Mouse (Mus musculus) MEL (cell line): ENCODE measurements around the gene Zmynd12. TPM values are rescaled to one million over a fixed set of nuclear protein-coding genes. Genes with fewer than 3 reads are reported as not detected.

Experiments used
- DNase-seq: peaks from one replicate; pipeline ENCODE4 v3.0.0; 2011; ENCODE audit warnings: low read depth, low spot score
- H3K27ac ChIP-seq: 2 replicates; pipeline ENCODE4 v1.5.1; 2012; ENCODE audit warnings: low read depth, mild to moderate bottlenecking, control low read depth, low read length, moderate library complexity; ENCODE audit not compliant: control insufficient read depth
- H3K27me3 ChIP-seq, 2 experiments: fragments of 150-350 bp in 1 of 2; sonication (generic) in 1 of 2; 2 replicates each; pipeline ENCODE4 v1.6.1; 2012; ENCODE audit warnings: low read length in 2 of 2, mild to moderate bottlenecking in 2 of 2, improper control_type of control experiment in 1 of 2, moderate library complexity in 1 of 2; ENCODE audit not compliant: insufficient read depth in 2 of 2, control insufficient read depth in 1 of 2
- H3K36me3 ChIP-seq, 2 experiments: 2 replicates each; pipeline ENCODE4 v1.6.1; 2012 to 2014; ENCODE audit warnings: low read length in 2 of 2, improper control_type of control experiment in 1 of 2, inconsistent platforms in 1 of 2, mild to moderate bottlenecking in 1 of 2; ENCODE audit not compliant: insufficient read depth in 2 of 2, control insufficient read depth in 1 of 2
- H3K4me1 ChIP-seq, 2 experiments: fragments of 150-350 bp in 1 of 2; sonication (generic) in 1 of 2; 2 replicates each; pipeline ENCODE4 v1.6.1; 2012; ENCODE audit warnings: low read length in 2 of 2, improper control_type of control experiment in 1 of 2, mild to moderate bottlenecking in 1 of 2; ENCODE audit not compliant: insufficient read depth in 2 of 2, control insufficient read depth in 1 of 2
- H3K4me3 ChIP-seq, 2 experiments: fragments of 150-350 bp in 1 of 2; sonication (generic) in 1 of 2; 2 replicates each; pipeline ENCODE4 v1.5.1; 2012; ENCODE audit warnings: low read depth in 2 of 2, low read length in 2 of 2, mild to moderate bottlenecking in 2 of 2, moderate library complexity in 2 of 2, control low read depth in 1 of 2, improper control_type of control experiment in 1 of 2; ENCODE audit not compliant: control insufficient read depth in 1 of 2, insufficient read depth in 1 of 2
- H3K79me2 ChIP-seq: 2 replicates; pipeline ENCODE4 v1.6.1; 2012; ENCODE audit warnings: mild to moderate bottlenecking, low read length, moderate library complexity; ENCODE audit not compliant: control insufficient read depth, poor library complexity, insufficient read depth
- H3K9ac ChIP-seq: 2 replicates; pipeline ENCODE4 v1.6.1; 2012; ENCODE audit warnings: low read depth, mild to moderate bottlenecking, control low read depth, low read length, moderate library complexity; ENCODE audit not compliant: control insufficient read depth, poor library complexity, severe bottlenecking
- H3K9me3 ChIP-seq: fragments of 150-350 bp; sonication (generic); replicated peaks from 2 replicates; pipeline ENCODE4 v1.6.1; 2012; ENCODE audit warnings: mild to moderate bottlenecking, low read length, improper control_type of control experiment, moderate library complexity; ENCODE audit not compliant: insufficient read depth
- CHD1 ChIP-seq: IDR thresholded peaks from 2 replicates; pipeline ENCODE4 v1.6.1; 2012; ENCODE audit warnings: low read depth, mild to moderate bottlenecking, inconsistent platforms, low read length, improper control_type of control experiment
- CHD2 ChIP-seq: IDR thresholded peaks from 2 replicates; pipeline ENCODE4 v1.6.1; 2011; ENCODE audit warnings: low read length, improper control_type of control experiment
- CTCF ChIP-seq, 3 experiments: IDR thresholded peaks in 2 of 3; conservative IDR thresholded peaks in 1 of 3; 2 replicates each; pipeline ENCODE4 v1.5.1; 2011 to 2012; ENCODE audit warnings: low read length in 3 of 3, low read depth in 2 of 3, mild to moderate bottlenecking in 2 of 3, improper control_type of control experiment in 1 of 3, inconsistent platforms in 1 of 3, mixed read lengths in 1 of 3, moderate library complexity in 1 of 3; ENCODE audit not compliant: control insufficient read depth in 1 of 3, insufficient read depth in 1 of 3, poor library complexity in 1 of 3, severe bottlenecking in 1 of 3
- E2F4 ChIP-seq: IDR thresholded peaks from 2 replicates; pipeline ENCODE4 v1.6.1; 2011; ENCODE audit warnings: low read depth, low read length, improper control_type of control experiment, borderline replicate concordance
- ELF1 ChIP-seq: IDR thresholded peaks from 2 replicates; pipeline ENCODE4 v1.6.1; 2014; ENCODE audit warnings: low read depth, mild to moderate bottlenecking, inconsistent platforms, low read length, improper control_type of control experiment, moderate library complexity
- GABPA ChIP-seq: IDR thresholded peaks from 2 replicates; pipeline ENCODE4 v1.6.1; 2012; ENCODE audit warnings: low read depth, mild to moderate bottlenecking, inconsistent platforms, low read length, improper control_type of control experiment, moderate library complexity
- HCFC1 ChIP-seq: IDR thresholded peaks from 2 replicates; pipeline ENCODE4 v1.6.1; 2012; ENCODE audit warnings: low read depth, mild to moderate bottlenecking, inconsistent platforms, low read length, improper control_type of control experiment, moderate library complexity
- JUND ChIP-seq: IDR thresholded peaks from 2 replicates; pipeline ENCODE4 v1.6.1; 2011; ENCODE audit warnings: low read depth, mild to moderate bottlenecking, improper control_type of control experiment, low read length
- MAFK ChIP-seq: IDR thresholded peaks from 2 replicates; pipeline ENCODE4 v1.6.1; 2011; ENCODE audit warnings: low read depth, mild to moderate bottlenecking, low read length, improper control_type of control experiment, borderline replicate concordance
- MEF2A ChIP-seq: IDR thresholded peaks from 2 replicates; pipeline ENCODE4 v1.6.1; 2014; ENCODE audit warnings: low read depth, mild to moderate bottlenecking, inconsistent platforms, low read length, improper control_type of control experiment; ENCODE audit not compliant: poor library complexity, insufficient replicate concordance, severe bottlenecking; ENCODE audit errors: extremely low read depth
- MXI1 ChIP-seq: IDR thresholded peaks from 2 replicates; pipeline ENCODE4 v1.6.1; 2011; ENCODE audit warnings: mild to moderate bottlenecking, low read depth, low read length, improper control_type of control experiment
- MYB ChIP-seq: IDR thresholded peaks from 2 replicates; pipeline ENCODE4 v1.6.1; 2011; ENCODE audit warnings: mild to moderate bottlenecking, low read depth, low read length, improper control_type of control experiment
- MYC ChIP-seq: IDR thresholded peaks from 2 replicates; pipeline ENCODE4 v1.6.1; 2011; ENCODE audit warnings: low read depth, mild to moderate bottlenecking, low read length, improper control_type of control experiment, moderate library complexity
- NELFE ChIP-seq: IDR thresholded peaks from 2 replicates; pipeline ENCODE4 v1.6.1; 2011; ENCODE audit warnings: low read depth, low read length, improper control_type of control experiment
- POLR2A ChIP-seq, 2 experiments: IDR thresholded peaks; 2 replicates each; pipeline ENCODE4 v1.6.1; 2011 to 2012; ENCODE audit warnings: low read length in 2 of 2, mild to moderate bottlenecking in 2 of 2, control low read depth in 1 of 2, improper control_type of control experiment in 1 of 2, low read depth in 1 of 2, moderate library complexity in 1 of 2; ENCODE audit not compliant: control insufficient read depth in 1 of 2, insufficient read depth in 1 of 2, poor library complexity in 1 of 2
- POLR2AphosphoS5 ChIP-seq: IDR thresholded peaks from 2 replicates; pipeline ENCODE4 v1.6.1; 2012; ENCODE audit warnings: low read depth, borderline replicate concordance, mild to moderate bottlenecking, inconsistent platforms, low read length, moderate library complexity, mixed read lengths
- SMC3 ChIP-seq: IDR thresholded peaks from 2 replicates; pipeline ENCODE4 v1.6.1; 2011; ENCODE audit warnings: low read depth, low read length, improper control_type of control experiment
- TAL1 ChIP-seq: IDR thresholded peaks from 2 replicates; pipeline ENCODE4 v1.6.1; 2012; ENCODE audit warnings: mild to moderate bottlenecking, inconsistent platforms, low read length, moderate library complexity, mixed read lengths
- USF2 ChIP-seq, 2 experiments: IDR thresholded peaks; 2 replicates each; pipeline ENCODE4 v1.6.1; 2011 to 2012; ENCODE audit warnings: improper control_type of control experiment in 2 of 2, low read length in 2 of 2, borderline replicate concordance in 1 of 2, inconsistent platforms in 1 of 2, low read depth in 1 of 2, mild to moderate bottlenecking in 1 of 2; ENCODE audit not compliant: insufficient read depth in 1 of 2
- ZC3H11A ChIP-seq: IDR thresholded peaks from 2 replicates; pipeline ENCODE4 v1.6.1; 2012; ENCODE audit warnings: low read depth, mild to moderate bottlenecking, inconsistent platforms, low read length, improper control_type of control experiment
- polyA plus RNA-seq, 2 experiments: library from polyadenylated mRNA; stranded (reverse) in 1 of 2; unstranded in 1 of 2; fragments of >175 nt in 1 of 2; fragments of >200 nt in 1 of 2; gene quantifications; 2 replicates each; pipeline versions ENCODE4 v1.2.1 to v1.2.4; 2012; ENCODE audit warnings: low replicate concordance in 2 of 2, low read depth in 1 of 2; ENCODE audit not compliant: insufficient read length in 2 of 2, insufficient read depth in 1 of 2, missing spikeins in 1 of 2
- total RNA-seq: library from RNA; depleted of rRNA; stranded (reverse); fragments of 300-350 nt; gene quantifications from 2 replicates; pipeline ENCODE4 v1.2.3, GENCODE M21; 2012

The Zmynd12 gene
- total and polyA plus RNA-seq, 3 experiments, result 0.04 TPM; not detected in 2

- no peak for DNase-seq
- H3K9ac ChIP-seq, result no peak overlapping the region
- H3K4me1 ChIP-seq, result no peaks in the 10 kb centered on the region
- peaks cover 0 to 2% of the 10 kb centered on the region in 2 experiments; a peak in 2 of 4 replicates for H3K27me3 ChIP-seq
- no peak overlapping the region for H3K27ac ChIP-seq
- no peaks in the 10 kb centered on the region for H3K79me2 ChIP-seq
- H3K36me3 ChIP-seq, result no peaks in the 10 kb centered on the region
- no peak overlapping the region for H3K4me3 ChIP-seq
- no peak for TF ChIP-seq POLR2A (IDR thresholded peaks at IDR 0.05; ENCODE audit: control insufficient read depth in 1 of 2, insufficient read depth in 1 of 2, low read depth in 1 of 2, low read length in 2 of 2, poor library complexity in 1 of 2)
- no peak for TF ChIP-seq GABPA
- TF ChIP-seq ZC3H11A, result no peak
- TF ChIP-seq SMC3, result no peak
- TF ChIP-seq USF2 (IDR thresholded peaks at IDR 0.05; ENCODE audit: borderline replicate concordance in 1 of 2, insufficient read depth in 1 of 2, low read depth in 1 of 2, low read length in 2 of 2), result no peak
- no peak for TF ChIP-seq MYC
- TF ChIP-seq E2F4, result no peak
- no peak for TF ChIP-seq NELFE
- H3K9me3 ChIP-seq, result no peaks in the 10 kb centered on the region
Measured at GRCm38 (mm10) chr4:119498319-119498848, 75.8 kb downstream of the Zmynd12 start.

GRCm38 (mm10) chr4:119511591-119511990, 89.0 kb downstream of the Zmynd12 start:
- TF ChIP-seq CTCF (IDR thresholded peaks at IDR 0.05 in 2 of 3, conservative IDR thresholded peaks at IDR 0.05 in 1 of 3; ENCODE audit: control insufficient read depth in 1 of 3, insufficient read depth in 1 of 3, low read depth in 2 of 3, low read length in 3 of 3, poor library complexity in 1 of 3, severe bottlenecking in 1 of 3), result peak in 1 of 3 experiments; percentile 13; a peak in 2 of 6 replicates
- TF ChIP-seq CHD1, result no peak
- no peak for TF ChIP-seq MXI1
- no peak for TF ChIP-seq HCFC1
- no peak for TF ChIP-seq ELF1

GRCm38 (mm10) chr4:119512731-119513141, 90.1 kb downstream of the Zmynd12 start:
- Histone ChIP-seq H3K9me3 (no peaks in the 10 kb centered on the region), H3K27me3 (peaks cover 3 to 11% of the 10 kb centered on the region in 2 experiments; a peak in 3 of 4 replicates), H3K27ac (no peak overlapping the region), H3K4me3 (no peak overlapping the region), H3K9ac (no peak overlapping the region), H3K4me1 (no peaks in the 10 kb centered on the region), H3K36me3 (no peaks in the 10 kb centered on the region), H3K79me2 (no peaks in the 10 kb centered on the region)
- TF ChIP-seq TAL1 (no peak), MYB (no peak), MEF2A (no peak), JUND (no peak), CTCF (IDR thresholded peaks at IDR 0.05 in 2 of 3, conservative IDR thresholded peaks at IDR 0.05 in 1 of 3; ENCODE audit: control insufficient read depth in 1 of 3, insufficient read depth in 1 of 3, low read depth in 2 of 3, low read length in 3 of 3, poor library complexity in 1 of 3, severe bottlenecking in 1 of 3) (no peak), MAFK (no peak), GABPA (no peak), POLR2AphosphoS5 (no peak), CHD2 (no peak), POLR2A (IDR thresholded peaks at IDR 0.05; ENCODE audit: control insufficient read depth in 1 of 2, insufficient read depth in 1 of 2, low read depth in 1 of 2, low read length in 2 of 2, poor library complexity in 1 of 2) (no peak)
- no peak for DNase-seq

More at GRCm38 (mm10) chr4:119511591-119511990, 89.0 kb downstream of the Zmynd12 start:
- no peak overlapping the region for H3K9ac ChIP-seq
- DNase-seq, result peak; percentile 18
- H3K27ac ChIP-seq, result no peak overlapping the region
- H3K79me2 ChIP-seq, result no peaks in the 10 kb centered on the region
- no peaks in the 10 kb centered on the region for H3K9me3 ChIP-seq
- peaks cover 3 to 8% of the 10 kb centered on the region in 2 experiments; a peak in 3 of 4 replicates for H3K27me3 ChIP-seq
- H3K4me1 ChIP-seq, result no peaks in the 10 kb centered on the region
- no peaks in the 10 kb centered on the region for H3K36me3 ChIP-seq
- H3K4me3 ChIP-seq, result no peak overlapping the region
